Mouse (Mus musculus) bone marrow, adult 2 months (tissue): ENCODE measurements around the gene Cdc14b.

Experiments used
- CTCF ChIP-seq: fragments of 200-500 bp; IDR thresholded peaks from 2 replicates; pipeline ENCODE4 v1.5.1; 2011; ENCODE audit warnings: low read length, control low read depth; ENCODE audit not compliant: control insufficient read depth, insufficient read depth
- POLR2A ChIP-seq: fragments of 200-500 bp; IDR thresholded peaks from 2 replicates; pipeline ENCODE4 v1.6.1; 2011; ENCODE audit warnings: low read depth, mild to moderate bottlenecking, control low read depth, low read length, borderline replicate concordance; ENCODE audit not compliant: control insufficient read depth

- no peak for TF ChIP-seq CTCF
- TF ChIP-seq POLR2A: no peak
Measured at GRCm38 (mm10) chr13:64299069-64299468, 24.0 kb upstream of the Cdc14b start.
